Mouse (Mus musculus) erythroblast, embryonic 14.5 days (primary cell): ENCODE results near the gene Kif1b.

Experiments used
- GATA1 ChIP-seq: IDR thresholded peaks from 2 replicates; pipeline ENCODE4 v1.6.1; 2012; ENCODE audit warnings: low read length, inconsistent platforms, mixed read lengths
- TAL1 ChIP-seq: IDR thresholded peaks from 3 replicates; pipeline ENCODE4 v1.6.1; 2012; ENCODE audit warnings: low read length, inconsistent platforms, mixed read lengths

DNA sequence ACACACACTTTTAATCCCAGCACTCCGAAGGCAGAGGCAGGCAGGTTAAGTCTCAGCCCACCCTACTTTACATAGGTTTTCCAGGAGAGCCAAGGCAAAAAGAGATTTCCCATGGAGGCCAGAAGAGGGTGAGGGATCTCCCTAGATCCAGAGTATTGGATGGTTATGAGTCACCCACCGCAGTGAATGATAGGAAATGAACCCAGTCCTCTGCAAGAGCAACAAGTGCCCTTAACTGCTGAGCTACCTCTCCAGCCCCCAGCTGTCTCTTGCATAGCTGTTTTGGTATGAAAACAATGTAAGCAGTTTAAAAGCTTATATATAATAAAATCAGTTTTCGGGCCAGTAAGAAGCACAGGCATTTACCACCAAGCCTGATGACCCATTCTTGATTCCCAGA, 24.5 kb downstream of the Kif1b start:
- no peak for TF ChIP-seq GATA1
- no peak for TF ChIP-seq TAL1
